Mouse (Mus musculus) spleen, adult 18-20 months (tissue): Measurements from ENCODE around the gene Kat8.
"Not testable (repeated sequence)": the region's sequence is repeated elsewhere in the genome, so short reads cannot be mapped to it uniquely, and the experiment has no call there.

ENCODE experiments used
- DNase-seq, 2 experiments: peaks; one replicate each; pipeline ENCODE4 v3.0.0; 2022; ENCODE audit warnings: mixed read lengths in 2 of 2

Gene Kat8

GRCm38 (mm10) chr7:127912190-127912871 lies at the start of gene Kat8:
Kat8 (plus strand) TSS chr7:127912516.
- peak; percentile 69 to 79 for DNase-seq

- no peak for DNase-seq
Measured at GRCm38 (mm10) chr7:127866434-127866833, 45.9 kb upstream of the Kat8 start.

- DNase-seq = no peak
Measured at GRCm38 (mm10) chr7:127867641-127868040, 44.7 kb upstream of the Kat8 start.

- no peak for DNase-seq
Measured at GRCm38 (mm10) chr7:127869149-127869810, 43.0 kb upstream of the Kat8 start.

GRCm38 (mm10) chr7:127870136-127870821 lies 42.0 kb upstream of the Kat8 start:
- DNase-seq = no peak

GRCm38 (mm10) chr7:127874812-127875626 lies 37.3 kb upstream of the Kat8 start:
- DNase-seq = no peak

- peak; percentile 85 to 87 for DNase-seq
Measured at GRCm38 (mm10) chr7:127875627-127876001, 36.7 kb upstream of the Kat8 start.

GRCm38 (mm10) chr7:127876041-127876466 lies 36.3 kb upstream of the Kat8 start, which contains the start of gene Zfp646:
Zfp646 (plus strand) TSS chr7:127876221.
- peak; percentile 65 to 68 for DNase-seq

GRCm38 (mm10) chr7:127876467-127877348 lies 35.6 kb upstream of the Kat8 start, which contains the start of gene Zfp668:
Zfp668 (minus strand) TSS chr7:127876828.
- DNase-seq = peak; percentile 78 to 84

GRCm38 (mm10) chr7:127879301-127879700 lies 33.0 kb upstream of the Kat8 start:
- no peak for DNase-seq

- DNase-seq = no peak
Measured at GRCm38 (mm10) chr7:127880431-127880830, 31.9 kb upstream of the Kat8 start.

- no peak for DNase-seq
Measured at GRCm38 (mm10) chr7:127885951-127886350, 26.4 kb upstream of the Kat8 start.

- no peak for DNase-seq
Measured at GRCm38 (mm10) chr7:127886551-127886950, 25.8 kb upstream of the Kat8 start.

- DNase-seq = no peak
Measured at GRCm38 (mm10) chr7:127887191-127887590, 25.1 kb upstream of the Kat8 start.

GRCm38 (mm10) chr7:127887781-127888180 lies 24.5 kb upstream of the Kat8 start:
- no peak for DNase-seq

GRCm38 (mm10) chr7:127888821-127889220 lies 23.5 kb upstream of the Kat8 start:
- no peak for DNase-seq

GRCm38 (mm10) chr7:127890798-127891197 lies 21.5 kb upstream of the Kat8 start, which contains the start of gene Prss53:
Prss53 (minus strand) TSS chr7:127890970.
- DNase-seq = no peak

- no peak for DNase-seq
Measured at GRCm38 (mm10) chr7:127894480-127894879, 17.8 kb upstream of the Kat8 start.

- DNase-seq = peak; percentile 85 to 93
Measured at GRCm38 (mm10) chr7:127895442-127895841, 16.9 kb upstream of the Kat8 start, which contains the start of the genes Gm21974 and Vkorc1. Gm21974 (minus strand) TSS chr7:127895454. Vkorc1 (minus strand) TSS chr7:127895617.

- not testable (repeated sequence) for DNase-seq
Measured at GRCm38 (mm10) chr7:127895891-127896290, 16.4 kb upstream of the Kat8 start.

- DNase-seq = peak; percentile 45 to 71
Measured at GRCm38 (mm10) chr7:127896384-127896783, 15.9 kb upstream of the Kat8 start.
